ENCODE assay signal across 16 mouse cellular contexts in the genomic region with DNA sequence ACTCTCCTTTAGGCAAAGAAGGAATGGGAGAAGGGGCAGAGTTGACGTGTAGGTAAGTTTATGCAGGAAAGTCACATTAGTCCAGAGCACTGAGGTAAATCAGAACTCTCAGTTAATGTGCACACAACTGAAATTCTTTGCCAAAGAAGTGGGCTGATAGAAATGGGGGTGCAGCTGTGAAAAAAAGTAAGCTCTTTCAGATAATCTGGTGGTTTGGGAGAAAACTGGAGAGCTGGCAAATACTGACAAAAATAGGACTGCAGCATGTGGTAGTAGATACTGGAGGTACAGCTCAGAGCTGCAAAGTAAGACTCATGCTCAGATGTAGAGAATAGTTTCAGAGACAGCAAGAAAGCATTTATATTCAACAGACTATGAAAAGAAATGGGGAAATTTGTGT.
DNase-seq lines count a peak whose midpoint lies in the region; ATAC-seq lines count a peak whose summit lies in the region.
"Had no signal": no experiment of that assay in that cellular context is flagged by ENCODE, and none has a peak within 500 bp of the region (broad histone marks: within the 10 kb centered on the region; RNA-seq: fewer than 3 reads in every experiment).

No protein-coding gene starts in this region.

- no peaks in the 10 kb centered on the region for H3K27me3 ChIP-seq in heart, embryonic 12.5 days (replicated peaks)
- H3K27me3 ChIP-seq: embryonic facial prominence, embryonic 13.5 days; stomach, embryonic 15.5 days had no signal

- no peak for ATAC-seq in heart, embryonic 12.5 days (ENCODE audit: insufficient number of reproducible peaks, low FRiP score)

- no peaks in the 10 kb centered on the region for H3K4me1 ChIP-seq in heart, embryonic 12.5 days (replicated peaks)
- H3K4me1 ChIP-seq: embryonic facial prominence, embryonic 13.5 days; forebrain, embryonic 10.5 days; hindbrain, embryonic 10.5 days; stomach, embryonic 15.5 days had no signal

- WGBS in heart, embryonic 12.5 days = 49% methylated on average over 1 of the region's 1 CpGs

- no peak overlapping the region for H3K9ac ChIP-seq in heart, embryonic 12.5 days
- H3K9ac ChIP-seq: embryonic facial prominence, embryonic 13.5 days; stomach, embryonic 15.5 days had no signal

- H3K36me3 ChIP-seq in heart, embryonic 12.5 days = no peaks in the 10 kb centered on the region
- H3K36me3 ChIP-seq: embryonic facial prominence, embryonic 13.5 days; forebrain, embryonic 10.5 days; hindbrain, embryonic 10.5 days; stomach, embryonic 15.5 days had no signal

- no peak overlapping the region for H3K4me3 ChIP-seq in heart, embryonic 12.5 days
- H3K4me3 ChIP-seq: embryonic facial prominence, embryonic 13.5 days; forebrain, embryonic 10.5 days; hindbrain, embryonic 10.5 days; stomach, embryonic 15.5 days had no signal

- H3K27ac ChIP-seq in heart, embryonic 12.5 days (ENCODE audit: poor library complexity, severe bottlenecking) = no peak overlapping the region
- H3K27ac ChIP-seq: embryonic facial prominence, embryonic 13.5 days; forebrain, embryonic 10.5 days; hindbrain, embryonic 10.5 days; stomach, embryonic 15.5 days had no signal

- H3K9me3 ChIP-seq in heart, embryonic 12.5 days (replicated peaks) = no peaks in the 10 kb centered on the region
- H3K9me3 ChIP-seq: embryonic facial prominence, embryonic 13.5 days; forebrain, embryonic 10.5 days; hindbrain, embryonic 10.5 days; stomach, embryonic 15.5 days had no signal

- intact Hi-C loops in left cerebral cortex, postnatal 36 days (cut with DNase I) = loop anchor here (5.0 kb wide), 1 partner anchor 39 kb away; no protein-coding TSS in a partner anchor

- peak; percentile 70 to 76 for DNase-seq in frontal cortex, adult 2 months (ENCODE audit: extremely low spot score in 1 of 2, low spot score in 1 of 2)
- no peak for DNase-seq in frontal cortex, postnatal 14 days (ENCODE audit: low spot score in 2 of 2)
- peak; percentile 74 for DNase-seq in right cerebral cortex, adult 18-20 months
- DNase-seq in right cerebral cortex, postnatal 10 days (ENCODE audit: low spot score in 2 of 2) = no peak
- DNase-seq in left cerebral cortex, postnatal 36 days (ENCODE audit: low spot score in 2 of 2) = peak; percentile 35 to 46
- peak; percentile 17 to 64 for DNase-seq in right cerebral cortex, postnatal 36 days (ENCODE audit: low spot score in 2 of 2)
- DNase-seq in spleen, adult 12 weeks (ENCODE audit: low spot score) = no peak
- DNase-seq: lung, adult 18-20 months; lung, postnatal 36 days; midbrain, embryonic 14.5 days; thymus, postnatal 14 days had no signal

- no peak overlapping the region for H3K4me2 ChIP-seq in heart, embryonic 12.5 days
- H3K4me2 ChIP-seq: embryonic facial prominence, embryonic 13.5 days; stomach, embryonic 15.5 days had no signal

Comparison
In these comparisons a context has a peak if more than half of its experiments do, and no peak if none do; other contexts are left out.
1. DNase-seq: peak in frontal cortex, adult 2 months (2 of 2), right cerebral cortex, adult 18-20 months (single experiment), left cerebral cortex, postnatal 36 days (2 of 2) and right cerebral cortex, postnatal 36 days (2 of 2); none in frontal cortex, postnatal 14 days (0 of 2), right cerebral cortex, postnatal 10 days (0 of 2) and spleen, adult 12 weeks (single experiment).